Mouse (Mus musculus) bone marrow macrophage, adult 2 months (primary cell): ENCODE measurements around the gene Fut8.

Experiments
- CTCF ChIP-seq: IDR thresholded peaks from 2 replicates; pipeline ENCODE4 v1.5.1; 2012; ENCODE audit warnings: low read depth, mild to moderate bottlenecking, low read length, moderate library complexity
- POLR2A ChIP-seq: IDR thresholded peaks from 2 replicates; pipeline ENCODE4 v1.6.1; 2012; ENCODE audit warnings: mild to moderate bottlenecking, low read depth, low read length, borderline replicate concordance

- TF ChIP-seq POLR2A (no peak), CTCF (no peak)
Observed at GRCm38 (mm10) chr12:77216511-77217192, 21.3 kb upstream of the Fut8 start.
